Mouse (Mus musculus) heart, embryonic 10.5 days (tissue): Measurements from ENCODE around the gene Usp53. TPM values are rescaled to one million over a fixed set of nuclear protein-coding genes. Genes with fewer than 3 reads are reported as not detected.

Source experiments
- DNase-seq: peaks from one replicate; pipeline ENCODE4 v3.0.0-alpha.2; 2017; ENCODE audit warnings: low spot score
- H3K27ac ChIP-seq: fragments of 300-500 bp; sonication (generic); 2 replicates; pipeline ENCODE4 v1.5.1; 2016; ENCODE audit warnings: mild to moderate bottlenecking
- H3K27me3 ChIP-seq: fragments of 300-500 bp; sonication (generic); 2 replicates; pipeline ENCODE4 v1.6.1; 2016; ENCODE audit warnings: mild to moderate bottlenecking; ENCODE audit not compliant: poor library complexity, insufficient read depth, severe bottlenecking
- H3K36me3 ChIP-seq: fragments of 300-500 bp; sonication (generic); 2 replicates; pipeline ENCODE4 v1.6.1; 2016; ENCODE audit warnings: mild to moderate bottlenecking, moderate library complexity
- H3K4me1 ChIP-seq: fragments of 300-500 bp; sonication (generic); 2 replicates; pipeline ENCODE4 v1.6.1; 2016; ENCODE audit warnings: mild to moderate bottlenecking
- H3K4me3 ChIP-seq: fragments of 300-500 bp; sonication (generic); 2 replicates; pipeline ENCODE4 v1.5.1; 2016; ENCODE audit warnings: mild to moderate bottlenecking, moderate library complexity
- H3K9me3 ChIP-seq: fragments of 300-500 bp; sonication (generic); 2 replicates; pipeline ENCODE4 v1.6.1; 2016; ENCODE audit warnings: mild to moderate bottlenecking, moderate library complexity
- WGBS: fragments of 180-500 bp; shearing (Covaris S2); methylation state at CpG from one replicate; pipeline ENCODE4 v1.1.7; 2016; 5-methylcytosine and 5-hydroxymethylcytosine counted together
- microRNA-seq: library from miRNA; unstranded; fragments of <30 nt; microRNA quantifications from one replicate; pipeline ENCODE4, GENCODE M21; 2017
- polyA plus RNA-seq: library from polyadenylated mRNA; unstranded; fragments of >200 nt; fragmentation: Nextera tagmentation; extraction: Ambion mirVana; gene quantifications from 2 replicates; pipeline ENCODE4 v1.2.1, GENCODE M21; 2016

Gene Usp53
- polyA plus RNA-seq, 1 experiment from 2014 or later = 9.9 TPM

- no peak overlapping the region for H3K27ac ChIP-seq
- no peaks in the 10 kb centered on the region for H3K9me3 ChIP-seq
- no peaks in the 10 kb centered on the region for H3K27me3 ChIP-seq
- H3K4me3 ChIP-seq = no peak overlapping the region
- DNase-seq = no peak
- H3K36me3 ChIP-seq = no peaks in the 10 kb centered on the region
- WGBS = 40% methylated on average over 12 of the region's 12 CpGs
- H3K4me1 ChIP-seq = no peaks in the 10 kb centered on the region
Observed at GRCm38 (mm10) chr3:122903746-122904433, 80.4 kb downstream of the Usp53 start.

- DNase-seq = no peak
- Histone ChIP-seq H3K36me3 (no peaks in the 10 kb centered on the region), H3K9me3 (no peaks in the 10 kb centered on the region), H3K4me1 (no peaks in the 10 kb centered on the region), H3K4me3 (no peak overlapping the region), H3K27ac (no peak overlapping the region), H3K27me3 (no peaks in the 10 kb centered on the region)
- 70% methylated on average over 6 of the region's 6 CpGs for WGBS
Observed at GRCm38 (mm10) chr3:122898254-122898653, 86.1 kb downstream of the Usp53 start.

- WGBS = 69% methylated on average over 11 of the region's 11 CpGs
- no peaks in the 10 kb centered on the region for H3K9me3 ChIP-seq
- H3K4me1 ChIP-seq = no peaks in the 10 kb centered on the region
Observed at GRCm38 (mm10) chr3:122895189-122895731, 89.0 kb downstream of the Usp53 start.

GRCm38 (mm10) chr3:122894772-122895171 is 89.5 kb downstream of the Usp53 start, which contains the start of gene Fabp2:
Gene Fabp2, plus strand, starts transcription at chr3:122895072.
- H3K4me1 ChIP-seq = no peaks in the 10 kb centered on the region

More at GRCm38 (mm10) chr3:122895189-122895731, 89.0 kb downstream of the Usp53 start:
- Histone ChIP-seq H3K27ac (no peak overlapping the region), H3K4me3 (no peak overlapping the region), H3K27me3 (no peaks in the 10 kb centered on the region), H3K36me3 (no peaks in the 10 kb centered on the region)
- no peak for DNase-seq

GRCm38 (mm10) chr3:122888371-122888819 is 95.9 kb downstream of the Usp53 start:
- Histone ChIP-seq H3K4me3 (no peak overlapping the region), H3K36me3 (no peaks in the 10 kb centered on the region), H3K27me3 (no peaks in the 10 kb centered on the region), H3K4me1 (no peaks in the 10 kb centered on the region), H3K9me3 (no peaks in the 10 kb centered on the region), H3K27ac (no peak overlapping the region)
- no peak for DNase-seq
- 57% methylated on average over 5 of the region's 5 CpGs for WGBS

More at GRCm38 (mm10) chr3:122894772-122895171, 89.5 kb downstream of the Usp53 start, which contains the start of gene Fabp2:
- no peak within 1 kb of the TSS for H3K27ac ChIP-seq
- H3K4me3 ChIP-seq = no peak within 1 kb of the TSS
- H3K36me3 ChIP-seq = no peaks in the 10 kb centered on the region
- WGBS = 85% methylated on average over 3 of the region's 3 CpGs
- DNase-seq = no peak
- no peaks in the 10 kb centered on the region for H3K27me3 ChIP-seq
- H3K9me3 ChIP-seq = no peaks in the 10 kb centered on the region

- DNase-seq = no peak
- no peak overlapping the region for H3K27ac ChIP-seq
- 71% methylated on average over 4 of the region's 4 CpGs for WGBS
- no peaks in the 10 kb centered on the region for H3K9me3 ChIP-seq
- H3K4me3 ChIP-seq = no peak overlapping the region
- H3K27me3 ChIP-seq = no peaks in the 10 kb centered on the region
- H3K4me1 ChIP-seq = no peaks in the 10 kb centered on the region
- H3K36me3 ChIP-seq = no peaks in the 10 kb centered on the region
Observed at GRCm38 (mm10) chr3:122887505-122888301, 96.6 kb downstream of the Usp53 start.

Small RNA genes lying within 50 kb of the gene (microRNA-seq; reads per million reads assigned to microRNA genes)
- gene Gm22066 = not detected

Other genes with a start within 250 kb of the Usp53 start
- gene Fabp2, start 89.4 kb downstream of the Usp53 start, polyA plus RNA-seq = 0.41 TPM in 1 of 2 replicates, not detected in the other
- not detected in 2 replicates for gene Gm10959, start 65.2 kb downstream of the Usp53 start, polyA plus RNA-seq
- 123 and 136 TPM in 2 replicates for gene 1810037I17Rik, start 60.3 kb downstream of the Usp53 start, polyA plus RNA-seq
- gene Myoz2, start 50.5 kb upstream of the Usp53 start, polyA plus RNA-seq = 24.0 and 70.2 TPM in 2 replicates